Mouse (Mus musculus) heart, embryonic 11.5 days (tissue): ENCODE data around the gene Taar7f. TPM values are rescaled to one million over a fixed set of nuclear protein-coding genes. Genes with fewer than 3 reads are reported as not detected.
"Not testable (repeated sequence)": the region's sequence is repeated elsewhere in the genome, so short reads cannot be mapped to it uniquely, and the experiment has no call there.

Source experiments
- ATAC-seq: fragments of 200-750 bp; cut with Nextera tagmentation; replicated peaks from 2 replicates; pipeline ENCODE4 v1.8.0; 2017; ENCODE audit warnings: moderate library complexity; ENCODE audit not compliant: insufficient number of reproducible peaks, low FRiP score, low TSS enrichment
- H3K27ac ChIP-seq: fragments of 300-500 bp; sonication (generic); 2 replicates; pipeline ENCODE4 v1.5.1; 2014; ENCODE audit warnings: mild to moderate bottlenecking, low read depth, low read length
- H3K27me3 ChIP-seq: fragments of 300-500 bp; sonication (generic); 2 replicates; pipeline ENCODE4 v1.6.1; 2014; ENCODE audit warnings: mild to moderate bottlenecking, low read length, mixed read lengths; ENCODE audit not compliant: control insufficient read depth, insufficient read depth
- H3K36me3 ChIP-seq: fragments of 300-500 bp; sonication (generic); 2 replicates; pipeline ENCODE4 v1.6.1; 2014; ENCODE audit warnings: mild to moderate bottlenecking, low read length, moderate library complexity, mixed read lengths; ENCODE audit not compliant: control insufficient read depth, insufficient read depth
- H3K4me1 ChIP-seq: fragments of 300-500 bp; sonication (generic); 2 replicates; pipeline ENCODE4 v1.6.1; 2014; ENCODE audit warnings: low read length; ENCODE audit not compliant: control insufficient read depth, insufficient read depth
- H3K4me2 ChIP-seq: fragments of 300-500 bp; sonication (generic); 2 replicates; pipeline ENCODE4 v1.6.1; 2014; ENCODE audit warnings: mild to moderate bottlenecking, moderate library complexity
- H3K4me3 ChIP-seq: fragments of 300-500 bp; sonication (generic); 2 replicates; pipeline ENCODE4 v1.5.1; 2014; ENCODE audit warnings: low read depth, low read length
- H3K9ac ChIP-seq: fragments of 300-500 bp; sonication (generic); 2 replicates; pipeline ENCODE4 v1.6.1; 2014; ENCODE audit warnings: mild to moderate bottlenecking, low read depth, low read length, moderate library complexity
- H3K9me3 ChIP-seq: fragments of 300-500 bp; sonication (generic); replicated peaks from 2 replicates; pipeline ENCODE4 v1.6.1; 2016; ENCODE audit warnings: low read length; ENCODE audit not compliant: control insufficient read depth
- WGBS: fragments of 180-500 bp; shearing (Covaris S2); extraction: QIAGEN DNeasy Blood & Tissue Kit; methylation state at CpG from one replicate; pipeline ENCODE4 v1.1.7; 2014; ENCODE audit not compliant: insufficient replicate concordance; 5-methylcytosine and 5-hydroxymethylcytosine counted together
- polyA plus RNA-seq: library from polyadenylated mRNA; unstranded; fragments of >200 nt; fragmentation: Nextera tagmentation; extraction: Ambion mirVana; gene quantifications from 2 replicates; pipeline ENCODE4 v1.2.1, GENCODE M21; 2014

The Taar7f gene
- polyA plus RNA-seq, 1 experiment from 2014 or later = not detected

GRCm38 (mm10) chr10:24052039-24052438 lies 2.7 kb downstream of the Taar7f start:
- Histone ChIP-seq H3K4me1 (no peaks in the 10 kb centered on the region), H3K4me2 (no peak overlapping the region), H3K4me3 (no peak overlapping the region), H3K9ac (no peak overlapping the region), H3K9me3 (no peaks in the 10 kb centered on the region), H3K27me3 (no peaks in the 10 kb centered on the region), H3K27ac (no peak overlapping the region), H3K36me3 (no peaks in the 10 kb centered on the region)
- WGBS = 19% methylated on average over 5 of the region's 5 CpGs
- ATAC-seq = no peak

GRCm38 (mm10) chr10:24058986-24059385 lies 9.7 kb downstream of the Taar7f start:
- 78% methylated on average over 3 of the region's 3 CpGs for whole genome bisulfite sequencing
- ATAC-seq = no peak
- no peaks in the 10 kb centered on the region for H3K27me3 ChIP-seq
- H3K4me2 ChIP-seq = no peak overlapping the region
- H3K9ac ChIP-seq = no peak overlapping the region
- H3K9me3 ChIP-seq = no peaks in the 10 kb centered on the region; the same call in 1 of the 2 replicates
- H3K4me1 ChIP-seq = no peaks in the 10 kb centered on the region
- H3K4me3 ChIP-seq = no peak overlapping the region
- no peaks in the 10 kb centered on the region for H3K36me3 ChIP-seq
- H3K27ac ChIP-seq = no peak overlapping the region

GRCm38 (mm10) chr10:24074751-24075150 lies 25.4 kb downstream of the Taar7f start:
- H3K9me3 ChIP-seq, H3K27me3 ChIP-seq, H3K4me2 ChIP-seq, H3K27ac ChIP-seq, H3K4me3 ChIP-seq, ATAC-seq, H3K9ac ChIP-seq, H3K36me3 ChIP-seq, H3K4me1 ChIP-seq: not testable (repeated sequence)
- 40% methylated on average over 2 of the region's 2 CpGs for WGBS

- H3K9me3 ChIP-seq, H3K4me2 ChIP-seq, ATAC-seq, H3K4me1 ChIP-seq, H3K27me3 ChIP-seq, H3K4me3 ChIP-seq, H3K27ac ChIP-seq, H3K36me3 ChIP-seq, H3K9ac ChIP-seq: not testable (repeated sequence)
- 77% methylated on average over 2 of the region's 4 CpGs for WGBS
These were observed 26.9 kb downstream of the Taar7f start, which contains the start of gene Taar8a for GRCm38 (mm10) chr10:24076200-24076599. Taar8a (plus strand) TSS chr10:24076500.

GRCm38 (mm10) chr10:24080166-24080565 lies 30.9 kb downstream of the Taar7f start:
- Histone ChIP-seq H3K27me3 (no peaks in the 10 kb centered on the region), H3K9me3 (no peaks in the 10 kb centered on the region), H3K36me3 (no peaks in the 10 kb centered on the region), H3K4me1 (no peaks in the 10 kb centered on the region), H3K4me3 (no peak overlapping the region), H3K9ac (no peak overlapping the region), H3K27ac (no peak overlapping the region), H3K4me2 (no peak overlapping the region)
- WGBS = 31% methylated on average over 3 of the region's 3 CpGs
- ATAC-seq = no peak

GRCm38 (mm10) chr10:24085936-24086335 lies 36.6 kb downstream of the Taar7f start:
- WGBS = 73% methylated on average over 5 of the region's 5 CpGs
- ATAC-seq = no peak
- no peak overlapping the region for H3K27ac ChIP-seq

GRCm38 (mm10) chr10:24086555-24086954 lies 37.2 kb downstream of the Taar7f start:
- H3K4me1 ChIP-seq = no peaks in the 10 kb centered on the region
- H3K27me3 ChIP-seq = no peaks in the 10 kb centered on the region
- no peak for ATAC-seq
- no peaks in the 10 kb centered on the region for H3K9me3 ChIP-seq
- no peak overlapping the region for H3K9ac ChIP-seq
- WGBS = 56% methylated on average over 5 of the region's 5 CpGs
- H3K4me2 ChIP-seq = no peak overlapping the region
- no peaks in the 10 kb centered on the region for H3K36me3 ChIP-seq
- H3K27ac ChIP-seq = no peak overlapping the region
- H3K4me3 ChIP-seq = no peak overlapping the region

More at GRCm38 (mm10) chr10:24085936-24086335, 36.6 kb downstream of the Taar7f start:
- no peaks in the 10 kb centered on the region for H3K9me3 ChIP-seq
- H3K9ac ChIP-seq = no peak overlapping the region
- H3K4me3 ChIP-seq = no peak overlapping the region
- H3K4me2 ChIP-seq = no peak overlapping the region
- H3K4me1 ChIP-seq = no peaks in the 10 kb centered on the region
- no peaks in the 10 kb centered on the region for H3K36me3 ChIP-seq
- no peaks in the 10 kb centered on the region for H3K27me3 ChIP-seq

- Histone ChIP-seq H3K4me2 (no peak overlapping the region), H3K36me3 (no peaks in the 10 kb centered on the region), H3K27me3 (no peaks in the 10 kb centered on the region), H3K4me3 (no peak overlapping the region), H3K27ac (no peak overlapping the region), H3K9me3 (no peaks in the 10 kb centered on the region), H3K4me1 (no peaks in the 10 kb centered on the region), H3K9ac (no peak overlapping the region)
- ATAC-seq = no peak
- 76% methylated on average over 2 of the region's 2 CpGs for WGBS
These were observed 37.9 kb downstream of the Taar7f start for GRCm38 (mm10) chr10:24087168-24087567.

GRCm38 (mm10) chr10:24092194-24092593 lies 42.9 kb downstream of the Taar7f start, which contains the start of gene Taar8b:
Taar8b (minus strand) TSS chr10:24092294.
- Histone ChIP-seq H3K4me3 (no peak within 1 kb of the TSS), H3K9ac (no peak within 1 kb of the TSS), H3K27ac (no peak within 1 kb of the TSS), H3K4me2 (no peak within 1 kb of the TSS), H3K27me3 (no peaks in the 10 kb centered on the region), H3K36me3 (no peaks in the 10 kb centered on the region), H3K4me1 (no peaks in the 10 kb centered on the region), H3K9me3 (no peaks in the 10 kb centered on the region)
- WGBS = 64% methylated on average over 2 of the region's 2 CpGs
- no peak for ATAC-seq
